Mouse (Mus musculus) 416B (cell line): ENCODE results near the gene Sfxn4.
"Not testable (repeated sequence)": the region's sequence is repeated elsewhere in the genome, so short reads cannot be mapped to it uniquely, and the experiment has no call there.

Experiments
- DNase-seq: peaks from one replicate; pipeline ENCODE4 v3.0.0; 2011; ENCODE audit warnings: low read depth

The Sfxn4 gene

GRCm38 (mm10) chr19:60860868-60861700, at the start of gene Sfxn4:
Gene Sfxn4 (minus strand): TSS chr19:60861479.
- DNase-seq = peak; percentile 96

GRCm38 (mm10) chr19:60910304-60910703, 49.0 kb upstream of the Sfxn4 start:
- DNase-seq = no peak

GRCm38 (mm10) chr19:60905477-60905876, 44.2 kb upstream of the Sfxn4 start:
- no peak for DNase-seq

GRCm38 (mm10) chr19:60903971-60904370, 42.7 kb upstream of the Sfxn4 start:
- no peak for DNase-seq

- no peak for DNase-seq
Measured at GRCm38 (mm10) chr19:60903139-60903538, 41.9 kb upstream of the Sfxn4 start.

- no peak for DNase-seq
Measured at GRCm38 (mm10) chr19:60895251-60895880, 34.1 kb upstream of the Sfxn4 start.

- DNase-seq = peak; percentile 75
Measured at GRCm38 (mm10) chr19:60891934-60892547, 30.8 kb upstream of the Sfxn4 start.

- no peak for DNase-seq
Measured at GRCm38 (mm10) chr19:60891123-60891470, 29.8 kb upstream of the Sfxn4 start.

GRCm38 (mm10) chr19:60890391-60891122, 29.3 kb upstream of the Sfxn4 start:
- no peak for DNase-seq

GRCm38 (mm10) chr19:60889714-60890315, 28.5 kb upstream of the Sfxn4 start, which contains the start of gene Grk5:
Gene Grk5 (plus strand): TSS chr19:60889749.
- peak; percentile 91 for DNase-seq

GRCm38 (mm10) chr19:60889101-60889713, 27.9 kb upstream of the Sfxn4 start:
- DNase-seq = peak; percentile 85

- no peak for DNase-seq
Measured at GRCm38 (mm10) chr19:60887637-60888036, 26.4 kb upstream of the Sfxn4 start.

- DNase-seq = peak; percentile 45
Measured at GRCm38 (mm10) chr19:60883129-60883528, 21.9 kb upstream of the Sfxn4 start.

GRCm38 (mm10) chr19:60874064-60874694, 12.9 kb upstream of the Sfxn4 start, which contains the start of gene Prdx3:
Gene Prdx3 (minus strand): TSS chr19:60874556.
- peak; percentile 96 for DNase-seq

GRCm38 (mm10) chr19:60873501-60873900, 12.2 kb upstream of the Sfxn4 start:
- DNase-seq = peak; percentile 45

- DNase-seq = peak; percentile 59
Measured at GRCm38 (mm10) chr19:60872272-60872671, 11.0 kb upstream of the Sfxn4 start.

GRCm38 (mm10) chr19:60871366-60871765, 10.1 kb upstream of the Sfxn4 start:
- DNase-seq = no peak

GRCm38 (mm10) chr19:60870489-60870888, 9.2 kb upstream of the Sfxn4 start:
- DNase-seq = peak; percentile 26

- not testable (repeated sequence) for DNase-seq
Measured at GRCm38 (mm10) chr19:60866169-60866568, 4.9 kb upstream of the Sfxn4 start.

- DNase-seq = no peak
Measured at GRCm38 (mm10) chr19:60845731-60846130, 15.5 kb downstream of the Sfxn4 start.

GRCm38 (mm10) chr19:60843324-60843723, 18.0 kb downstream of the Sfxn4 start:
- no peak for DNase-seq
